Mouse (Mus musculus) E14TG2a.4 (cell line): ENCODE results near the gene Apoh.

Experiments used
- CTCF ChIP-seq: conservative IDR thresholded peaks from 2 replicates; pipeline ENCODE4 v1.5.1; 2014; ENCODE audit warnings: low read length
- NANOG ChIP-seq: IDR thresholded peaks from 2 replicates; pipeline ENCODE4 v1.6.1; 2014; ENCODE audit warnings: borderline replicate concordance, low read length, mixed read lengths
- POU5F1 ChIP-seq: IDR thresholded peaks from 2 replicates; pipeline ENCODE4 v1.6.1; 2014; ENCODE audit warnings: low read length, borderline replicate concordance

GRCm38 (mm10) chr11:108319162-108319561 is 24.0 kb upstream of the Apoh start:
- TF ChIP-seq CTCF (no peak), POU5F1 (no peak), NANOG (no peak)
